Mouse (Mus musculus) cerebellum, adult 2 months (tissue): ENCODE data around the gene Lgi2.

ENCODE experiments used
- CTCF ChIP-seq: fragments of 200-500 bp; IDR thresholded peaks from 2 replicates; pipeline ENCODE4 v1.5.1; 2011; ENCODE audit warnings: low read depth, mild to moderate bottlenecking, control low read depth, low read length, moderate library complexity, borderline replicate concordance; ENCODE audit not compliant: insufficient read depth
- POLR2A ChIP-seq: fragments of 200-500 bp; IDR thresholded peaks from 2 replicates; pipeline ENCODE4 v1.6.1; 2011; ENCODE audit warnings: low read length, control low read depth, borderline replicate concordance; ENCODE audit not compliant: insufficient read depth

GRCm38 (mm10) chr5:52614686-52615085 lies 48.4 kb upstream of the Lgi2 start:
- TF ChIP-seq POLR2A (no peak), CTCF (no peak)
